Mouse (Mus musculus) G1E (cell line): ENCODE measurements around the gene A930017K11Rik. TPM values are rescaled to one million over a fixed set of nuclear protein-coding genes. Genes with fewer than 3 reads are reported as not detected.

Source experiments
- ATAC-seq: 2 replicates; pipeline ENCODE4 v1.8.0; 2016; ENCODE audit warnings: mild to moderate bottlenecking; ENCODE audit not compliant: insufficient number of reproducible peaks, poor library complexity, low FRiP score, severe bottlenecking; ENCODE audit errors: extremely low read depth
- DNase-seq: peaks from one replicate; pipeline ENCODE4 v3.0.0; 2012; ENCODE audit warnings: low spot score
- H3K27me3 ChIP-seq: 2 replicates; pipeline ENCODE4 v1.6.1; 2012; ENCODE audit warnings: mild to moderate bottlenecking, low read length, inconsistent platforms; ENCODE audit not compliant: insufficient read depth
- H3K36me3 ChIP-seq: replicated peaks from 2 replicates; pipeline ENCODE3; 2012; ENCODE audit warnings: mild to moderate bottlenecking, inconsistent platforms
- H3K4me1 ChIP-seq: 2 replicates; pipeline ENCODE4 v1.6.1; 2012; ENCODE audit warnings: low read depth, low read length, inconsistent platforms, mixed read lengths; ENCODE audit not compliant: insufficient read depth
- H3K4me3 ChIP-seq: 2 replicates; pipeline ENCODE4 v1.5.1; 2012; ENCODE audit warnings: low read depth, mild to moderate bottlenecking, inconsistent platforms, low read length, moderate library complexity, mixed read lengths
- H3K9me3 ChIP-seq: replicated peaks from 2 replicates; pipeline ENCODE4 v1.6.1; 2012; ENCODE audit warnings: inconsistent platforms
- CTCF ChIP-seq: IDR thresholded peaks from 2 replicates; pipeline ENCODE4 v1.5.1; 2012; ENCODE audit warnings: low read depth, low read length, inconsistent platforms, mixed read lengths
- GATA1 ChIP-seq: IDR thresholded peaks from 2 replicates; pipeline ENCODE4 v1.6.1; 2012; ENCODE audit warnings: borderline replicate concordance, low read length, inconsistent platforms, mixed read lengths
- GATA2 ChIP-seq: IDR thresholded peaks from 2 replicates; pipeline ENCODE4 v1.6.1; 2012; ENCODE audit warnings: low read depth, low read length, inconsistent platforms, borderline replicate concordance
- POLR2AphosphoS5 ChIP-seq: IDR thresholded peaks from 2 replicates; pipeline ENCODE4 v1.6.1; 2012; ENCODE audit warnings: low read depth, low read length, inconsistent platforms; ENCODE audit not compliant: insufficient replicate concordance
- TAL1 ChIP-seq: conservative IDR thresholded peaks from 2 replicates; pipeline ENCODE4 v1.6.1; 2012; ENCODE audit warnings: low read depth, low read length, inconsistent platforms, mixed read lengths
- polyA plus RNA-seq: library from polyadenylated mRNA; stranded (reverse); fragments of >175 nt; gene quantifications from 2 replicates; pipeline ENCODE4 v1.2.3, GENCODE M21; 2012
- total RNA-seq, 2 experiments: library from RNA; stranded (forward) in 1 of 2; stranded (reverse) in 1 of 2; fragments of 200-1000 nt in 1 of 2; fragments of >200 nt in 1 of 2; fragmentation: Nextera tagmentation in 1 of 2; gene quantifications; 2 replicates each; pipeline ENCODE4 v1.2.3; 2014 to 2017

A930017K11Rik gene
- total and polyA plus RNA-seq, 3 experiments = 0.07 TPM; not detected in 2

DNA sequence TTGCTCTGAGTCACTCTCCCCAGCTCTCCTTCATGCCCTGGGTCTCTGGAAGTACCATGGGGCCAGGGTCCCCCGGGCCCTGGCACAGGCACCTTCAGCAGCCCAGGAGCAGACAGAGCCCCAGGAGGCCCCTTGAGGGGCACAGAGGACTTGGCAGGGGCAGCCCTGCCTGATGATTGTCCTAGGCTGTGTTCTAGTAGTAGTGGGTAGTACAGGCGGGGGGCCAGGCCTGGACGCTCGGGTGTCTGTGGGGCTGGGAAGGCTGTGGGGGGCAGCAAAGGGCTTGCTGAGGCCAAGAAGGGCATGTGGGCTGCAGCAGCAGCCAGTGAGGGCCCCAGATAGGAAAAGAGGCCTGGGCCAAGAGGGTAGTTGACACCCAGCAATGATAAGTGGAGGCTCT is 4.8 kb downstream of the A930017K11Rik start:
- Histone ChIP-seq H3K4me1 (peaks cover 83% of the 10 kb centered on the region), H3K36me3 (no peaks in the 10 kb centered on the region), H3K27me3 (peaks cover 28% of the 10 kb centered on the region), H3K9me3 (peaks cover 5% of the 10 kb centered on the region), H3K4me3 (no peak overlapping the region)
- DNase-seq = no peak
- no peak for ATAC-seq
- TF ChIP-seq CTCF (no peak), TAL1 (no peak), POLR2AphosphoS5 (no peak), GATA2 (no peak), GATA1 (no peak)

DNA sequence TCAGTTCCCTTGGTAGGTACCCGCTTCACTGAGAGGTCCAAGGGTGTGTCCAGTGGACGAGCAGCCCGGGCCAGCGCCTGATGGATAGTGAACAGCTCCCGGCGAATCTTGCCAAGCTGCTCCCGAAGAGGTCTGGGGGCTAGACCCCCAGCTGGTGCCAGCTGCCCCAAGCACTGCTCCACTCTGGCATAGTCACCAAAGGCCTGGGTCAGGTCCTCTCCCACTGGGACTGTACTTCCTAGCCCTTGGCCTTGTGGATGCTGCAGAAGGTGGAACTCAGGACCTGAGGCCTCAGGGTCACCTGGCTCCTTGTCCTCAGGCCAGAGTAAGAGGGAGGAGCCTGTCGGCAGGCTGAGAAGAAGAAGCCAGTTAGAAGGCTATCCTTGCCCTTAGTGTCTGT is 5.5 kb downstream of the A930017K11Rik start:
- Histone ChIP-seq H3K4me1 (peaks cover 84% of the 10 kb centered on the region), H3K9me3 (peaks cover 4% of the 10 kb centered on the region), H3K27me3 (peaks cover 21% of the 10 kb centered on the region), H3K36me3 (no peaks in the 10 kb centered on the region), H3K4me3 (peak overlapping the region; percentile 14; the same call in 1 of the 2 replicates)
- ATAC-seq = no peak
- DNase-seq = no peak
- TF ChIP-seq POLR2AphosphoS5 = no peak
- TF ChIP-seq CTCF = no peak
- TF ChIP-seq GATA1 = no peak
- TF ChIP-seq TAL1 = no peak
- TF ChIP-seq GATA2 = no peak

DNA sequence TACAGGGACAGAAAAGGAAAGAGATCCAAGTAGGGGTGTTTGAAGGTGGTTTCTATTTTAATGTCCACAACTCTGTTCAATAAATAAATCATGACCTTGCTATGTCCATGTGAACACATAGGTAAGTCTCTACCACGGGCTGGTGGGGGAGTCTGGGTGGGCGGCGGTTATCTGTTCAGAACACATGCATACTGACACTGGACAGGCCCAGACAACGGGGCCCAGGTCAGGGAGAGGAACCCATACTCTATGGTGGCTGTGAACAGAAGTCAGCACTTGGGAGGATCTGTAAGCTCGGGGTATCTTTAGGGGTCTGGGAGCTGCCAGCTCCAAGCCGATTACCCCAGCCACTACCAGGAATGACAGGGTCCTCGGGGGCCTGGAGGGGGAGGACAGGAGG is 6.0 kb downstream of the A930017K11Rik start:
- Histone ChIP-seq H3K27me3 (peaks cover 16% of the 10 kb centered on the region), H3K4me3 (peak overlapping the region; percentile 14; the same call in 1 of the 2 replicates), H3K36me3 (no peaks in the 10 kb centered on the region), H3K9me3 (no peaks in the 10 kb centered on the region), H3K4me1 (peaks cover 79% of the 10 kb centered on the region)
- TF ChIP-seq GATA2 (no peak), POLR2AphosphoS5 (no peak), CTCF (no peak), GATA1 (no peak), TAL1 (no peak)
- DNase-seq (no peak), ATAC-seq (no peak)

DNA sequence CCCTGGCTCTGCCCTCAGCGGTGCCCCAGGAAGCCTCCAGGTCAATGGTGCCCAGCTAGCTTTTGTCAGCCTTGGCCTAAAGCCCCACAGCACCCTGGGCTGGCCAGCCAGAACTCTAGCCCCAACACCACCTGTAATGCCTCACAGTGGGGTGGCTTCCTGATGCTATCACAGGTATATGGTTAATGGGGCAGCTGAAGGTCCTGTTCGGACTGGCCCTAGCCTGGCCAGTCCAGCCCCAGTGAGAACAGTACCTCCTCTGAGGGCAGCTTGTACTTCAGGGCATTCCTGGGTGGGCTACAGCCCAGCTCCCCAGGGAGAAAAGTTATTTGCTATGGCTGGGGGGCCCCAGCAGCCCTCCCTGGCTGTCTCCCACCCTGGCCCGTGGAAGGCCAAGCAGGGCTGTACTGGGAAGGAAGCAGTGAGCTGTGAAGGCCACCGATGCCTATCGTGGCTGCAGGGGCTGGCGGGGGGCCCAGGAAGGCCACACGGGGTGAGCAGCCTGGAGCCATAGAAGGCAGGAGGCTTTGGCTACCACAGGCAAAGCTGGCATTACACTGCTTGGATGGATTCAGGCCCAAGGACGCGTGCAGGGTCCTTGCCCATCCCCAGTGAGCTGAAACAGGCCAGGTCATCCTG is 6.7 kb downstream of the A930017K11Rik start:
- H3K4me1 ChIP-seq = peaks cover 77% of the 10 kb centered on the region
- no peak for DNase-seq
- ATAC-seq = no peak
- peak overlapping the region; percentile 47; the same call in 1 of the 2 replicates for H3K4me3 ChIP-seq
- H3K36me3 ChIP-seq = peaks cover 2% of the 10 kb centered on the region
- no peaks in the 10 kb centered on the region for H3K9me3 ChIP-seq
- TF ChIP-seq TAL1 = no peak
- TF ChIP-seq GATA1 = no peak
- TF ChIP-seq GATA2 = no peak
- no peak for TF ChIP-seq POLR2AphosphoS5
- TF ChIP-seq CTCF = no peak
- H3K27me3 ChIP-seq = peaks cover 10% of the 10 kb centered on the region

DNA sequence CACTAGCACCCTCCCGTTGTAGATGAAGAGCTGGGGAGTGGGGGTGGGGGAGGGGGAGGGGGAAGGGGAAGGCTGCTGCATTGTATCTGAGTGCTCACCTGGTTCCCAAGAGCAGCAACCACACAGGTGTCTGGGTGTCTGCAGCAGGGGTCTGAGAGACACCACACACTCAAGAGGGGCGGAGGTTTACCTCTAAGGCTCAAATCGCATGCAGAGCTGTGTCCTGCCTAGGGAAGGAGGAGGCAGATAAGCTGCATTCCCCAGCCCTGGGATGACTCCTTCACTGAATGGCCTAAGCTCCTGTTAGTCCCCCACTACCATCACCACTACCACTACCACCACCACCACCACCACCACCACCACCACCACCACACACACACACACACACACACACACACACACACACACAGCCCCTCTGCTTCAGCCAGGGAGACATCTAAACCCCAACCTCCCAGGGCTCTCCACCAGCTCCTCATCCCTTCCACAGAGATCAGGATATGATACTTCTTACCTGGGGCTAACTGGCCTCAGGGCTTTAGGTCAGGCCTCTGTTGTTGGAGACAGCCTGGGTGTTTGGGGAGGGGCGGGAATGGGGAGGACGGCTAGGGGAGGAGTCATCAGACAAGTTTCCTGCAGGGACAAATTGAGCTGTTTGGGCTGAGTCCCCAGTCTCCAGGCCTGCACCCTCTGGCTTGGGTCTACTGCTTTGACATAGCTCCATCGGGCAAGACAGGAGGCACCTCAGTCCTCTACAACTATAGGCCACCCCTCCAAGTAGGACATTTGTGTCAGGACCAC is 7.8 kb downstream of the A930017K11Rik start, which contains the start of the genes Pigq and Nhlrc4:
Gene Pigq, minus strand, starts transcription at position 571 of the 798 bp plus-strand sequence.
Gene Nhlrc4, minus strand, starts transcription at position 596 of the 798 bp plus-strand sequence.
- no peak for TF ChIP-seq CTCF
- no peak for TF ChIP-seq GATA1
- no peak for TF ChIP-seq TAL1
- TF ChIP-seq POLR2AphosphoS5 = no peak
- TF ChIP-seq GATA2 = no peak
- Histone ChIP-seq H3K4me1 (peaks cover 78% of the 10 kb centered on the region), H3K9me3 (no peaks in the 10 kb centered on the region), H3K4me3 (peak within 1 kb of the TSS; percentile 90; the same call in 1 of the 2 replicates), H3K27me3 (no peaks in the 10 kb centered on the region; the same call in 1 of the 2 replicates), H3K36me3 (peaks cover 12% of the 10 kb centered on the region)
- DNase-seq (peak; percentile 39), ATAC-seq (no peak)

DNA sequence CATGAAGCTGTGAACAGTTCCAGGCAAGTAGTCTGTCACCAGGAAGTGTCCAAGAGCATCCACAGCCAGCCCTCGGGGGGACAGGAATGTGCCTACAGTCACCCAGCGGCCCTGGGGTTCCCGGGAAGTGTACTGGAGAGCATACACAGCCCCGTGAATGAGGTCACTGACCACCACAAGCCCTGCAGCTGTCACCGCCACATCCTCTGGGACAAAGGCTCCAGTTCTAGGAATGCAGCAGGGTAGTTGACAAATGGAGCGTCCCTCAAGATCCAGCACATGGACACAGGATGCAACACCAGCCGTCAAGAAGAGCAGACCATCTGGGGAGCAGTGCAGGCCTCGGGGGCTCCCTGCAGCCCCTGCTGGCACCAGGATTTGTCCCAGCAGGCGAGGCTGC is 8.6 kb downstream of the A930017K11Rik start:
- TF ChIP-seq GATA2 (no peak), CTCF (no peak), GATA1 (no peak), POLR2AphosphoS5 (no peak), TAL1 (no peak)
- no peaks in the 10 kb centered on the region for H3K9me3 ChIP-seq
- peaks cover 20% of the 10 kb centered on the region for H3K36me3 ChIP-seq
- H3K27me3 ChIP-seq = no peaks in the 10 kb centered on the region; the same call in 1 of the 2 replicates
- H3K4me1 ChIP-seq = peaks cover 82% of the 10 kb centered on the region
- H3K4me3 ChIP-seq = peak overlapping the region; percentile 90; the same call in 1 of the 2 replicates
- no peak for DNase-seq
- ATAC-seq = no peak
